Mouse (Mus musculus): ENCODE data around the gene Krt19.

DNA sequence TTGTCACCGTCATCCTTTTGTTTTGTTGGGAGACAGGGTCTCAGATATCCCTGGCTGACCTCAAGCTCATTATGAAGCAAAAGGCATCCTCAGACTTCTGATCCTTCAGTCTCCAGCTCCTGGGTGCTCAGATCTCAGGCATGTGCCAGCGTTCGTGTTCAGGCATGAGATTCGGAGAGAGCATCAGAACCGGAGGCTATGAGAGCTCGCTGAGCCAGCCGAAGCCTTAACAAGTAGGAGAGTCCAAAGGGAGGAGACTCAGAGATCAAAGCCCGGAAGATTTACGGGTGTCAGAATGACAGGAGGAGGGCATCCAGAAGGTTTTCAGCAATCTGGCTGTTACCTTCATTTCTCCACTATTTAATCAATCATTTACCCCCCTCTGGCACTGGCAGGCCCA, 28.3 kb upstream of the Krt19 start:
- TF ChIP-seq CTCF (IDR thresholded peaks at IDR 0.05; ENCODE audit: insufficient read depth, low read depth, low read length) (no peak), POLR2A (IDR thresholded peaks at IDR 0.05; ENCODE audit: insufficient read depth, low read depth, low read length) (no peak)

All from olfactory bulb, adult 2 months (tissue).